Mouse (Mus musculus) frontal cortex, postnatal 10 days (tissue): Measurements from ENCODE around the gene Fbxo36.

Experiments
- DNase-seq, 2 experiments: peaks; one replicate each; pipeline ENCODE4 v3.0.0; 2022; ENCODE audit warnings: low spot score in 2 of 2, mixed read lengths in 1 of 2

The Fbxo36 gene

DNA sequence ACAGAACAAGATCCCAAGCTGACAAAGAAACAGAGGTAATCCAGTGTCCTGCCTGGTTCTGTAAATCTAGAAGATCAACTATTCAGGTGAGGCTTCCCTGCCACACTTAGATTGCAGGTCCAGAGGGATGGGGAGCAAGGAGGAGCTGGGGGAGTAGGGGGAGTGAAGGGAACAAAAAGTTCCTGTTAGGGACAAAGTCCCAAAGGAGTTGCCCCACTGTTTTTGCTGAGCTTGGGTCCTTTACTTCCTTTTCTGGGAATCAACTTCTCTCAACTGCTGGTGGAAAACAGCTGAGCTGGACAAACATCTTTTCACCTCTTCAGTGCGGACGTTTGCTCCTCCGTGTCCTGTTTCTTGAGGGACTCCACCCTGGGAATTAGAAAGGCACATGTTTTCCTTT lies 106.3 kb downstream of the Fbxo36 start:
- DNase-seq: no peak

DNA sequence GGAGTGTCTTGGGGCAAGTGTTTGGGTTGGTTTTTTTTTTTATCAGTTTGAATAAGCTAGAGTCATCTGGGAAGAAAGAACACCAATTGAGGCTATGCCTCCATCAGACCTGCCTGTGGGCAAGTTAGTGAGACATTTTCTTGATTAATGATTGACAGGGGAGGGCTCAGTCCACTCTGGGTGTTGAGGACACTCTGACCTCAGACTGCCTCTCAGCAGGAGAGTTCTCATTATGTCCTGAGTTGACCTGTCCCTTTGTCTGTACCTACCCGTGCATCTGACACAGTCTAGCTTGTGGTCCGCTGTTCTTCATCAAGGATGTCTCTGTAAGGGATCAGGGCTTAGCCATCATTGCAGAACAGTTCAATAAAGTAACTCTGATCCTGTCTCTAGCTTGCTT lies 107.7 kb downstream of the Fbxo36 start:
- no peak for DNase-seq
